Mouse (Mus musculus) MEL (cell line): ENCODE results near the gene Bcar1. TPM values are rescaled to one million over a fixed set of nuclear protein-coding genes. Genes with fewer than 3 reads are reported as not detected.

Source experiments
- DNase-seq: peaks from one replicate; pipeline ENCODE4 v3.0.0; 2011; ENCODE audit warnings: low read depth, low spot score
- H3K27ac ChIP-seq: 2 replicates; pipeline ENCODE4 v1.5.1; 2012; ENCODE audit warnings: low read depth, mild to moderate bottlenecking, control low read depth, low read length, moderate library complexity; ENCODE audit not compliant: control insufficient read depth
- H3K27me3 ChIP-seq, 2 experiments: fragments of 150-350 bp in 1 of 2; sonication (generic) in 1 of 2; 2 replicates each; pipeline ENCODE4 v1.6.1; 2012; ENCODE audit warnings: low read length in 2 of 2, mild to moderate bottlenecking in 2 of 2, improper control_type of control experiment in 1 of 2, moderate library complexity in 1 of 2; ENCODE audit not compliant: insufficient read depth in 2 of 2, control insufficient read depth in 1 of 2
- H3K36me3 ChIP-seq, 2 experiments: 2 replicates each; pipeline ENCODE4 v1.6.1; 2012 to 2014; ENCODE audit warnings: low read length in 2 of 2, improper control_type of control experiment in 1 of 2, inconsistent platforms in 1 of 2, mild to moderate bottlenecking in 1 of 2; ENCODE audit not compliant: insufficient read depth in 2 of 2, control insufficient read depth in 1 of 2
- H3K4me1 ChIP-seq, 2 experiments: fragments of 150-350 bp in 1 of 2; sonication (generic) in 1 of 2; 2 replicates each; pipeline ENCODE4 v1.6.1; 2012; ENCODE audit warnings: low read length in 2 of 2, improper control_type of control experiment in 1 of 2, mild to moderate bottlenecking in 1 of 2; ENCODE audit not compliant: insufficient read depth in 2 of 2, control insufficient read depth in 1 of 2
- H3K4me3 ChIP-seq, 2 experiments: fragments of 150-350 bp in 1 of 2; sonication (generic) in 1 of 2; 2 replicates each; pipeline ENCODE4 v1.5.1; 2012; ENCODE audit warnings: low read depth in 2 of 2, low read length in 2 of 2, mild to moderate bottlenecking in 2 of 2, moderate library complexity in 2 of 2, control low read depth in 1 of 2, improper control_type of control experiment in 1 of 2; ENCODE audit not compliant: control insufficient read depth in 1 of 2, insufficient read depth in 1 of 2
- H3K79me2 ChIP-seq: 2 replicates; pipeline ENCODE4 v1.6.1; 2012; ENCODE audit warnings: mild to moderate bottlenecking, low read length, moderate library complexity; ENCODE audit not compliant: control insufficient read depth, poor library complexity, insufficient read depth
- H3K9ac ChIP-seq: 2 replicates; pipeline ENCODE4 v1.6.1; 2012; ENCODE audit warnings: low read depth, mild to moderate bottlenecking, control low read depth, low read length, moderate library complexity; ENCODE audit not compliant: control insufficient read depth, poor library complexity, severe bottlenecking
- H3K9me3 ChIP-seq: fragments of 150-350 bp; sonication (generic); replicated peaks from 2 replicates; pipeline ENCODE4 v1.6.1; 2012; ENCODE audit warnings: mild to moderate bottlenecking, low read length, improper control_type of control experiment, moderate library complexity; ENCODE audit not compliant: insufficient read depth
- CHD2 ChIP-seq: IDR thresholded peaks from 2 replicates; pipeline ENCODE4 v1.6.1; 2011; ENCODE audit warnings: low read length, improper control_type of control experiment
- CTCF ChIP-seq, 3 experiments: IDR thresholded peaks in 2 of 3; conservative IDR thresholded peaks in 1 of 3; 2 replicates each; pipeline ENCODE4 v1.5.1; 2011 to 2012; ENCODE audit warnings: low read length in 3 of 3, low read depth in 2 of 3, mild to moderate bottlenecking in 2 of 3, improper control_type of control experiment in 1 of 3, inconsistent platforms in 1 of 3, mixed read lengths in 1 of 3, moderate library complexity in 1 of 3; ENCODE audit not compliant: control insufficient read depth in 1 of 3, insufficient read depth in 1 of 3, poor library complexity in 1 of 3, severe bottlenecking in 1 of 3
- E2F4 ChIP-seq: IDR thresholded peaks from 2 replicates; pipeline ENCODE4 v1.6.1; 2011; ENCODE audit warnings: low read depth, low read length, improper control_type of control experiment, borderline replicate concordance
- ELF1 ChIP-seq: IDR thresholded peaks from 2 replicates; pipeline ENCODE4 v1.6.1; 2014; ENCODE audit warnings: low read depth, mild to moderate bottlenecking, inconsistent platforms, low read length, improper control_type of control experiment, moderate library complexity
- KAT2A ChIP-seq: conservative IDR thresholded peaks from 2 replicates; pipeline ENCODE4 v1.6.1; 2012; ENCODE audit warnings: low read depth, low read length, improper control_type of control experiment, inconsistent platforms
- MAFK ChIP-seq: IDR thresholded peaks from 2 replicates; pipeline ENCODE4 v1.6.1; 2011; ENCODE audit warnings: low read depth, mild to moderate bottlenecking, low read length, improper control_type of control experiment, borderline replicate concordance
- MAX ChIP-seq: IDR thresholded peaks from 2 replicates; pipeline ENCODE4 v1.6.1; 2011; ENCODE audit warnings: low read length, improper control_type of control experiment
- MAZ ChIP-seq: IDR thresholded peaks from 2 replicates; pipeline ENCODE4 v1.6.1; 2012; ENCODE audit warnings: low read depth, mild to moderate bottlenecking, inconsistent platforms, low read length, improper control_type of control experiment
- MEF2A ChIP-seq: IDR thresholded peaks from 2 replicates; pipeline ENCODE4 v1.6.1; 2014; ENCODE audit warnings: low read depth, mild to moderate bottlenecking, inconsistent platforms, low read length, improper control_type of control experiment; ENCODE audit not compliant: poor library complexity, insufficient replicate concordance, severe bottlenecking; ENCODE audit errors: extremely low read depth
- MXI1 ChIP-seq: IDR thresholded peaks from 2 replicates; pipeline ENCODE4 v1.6.1; 2011; ENCODE audit warnings: mild to moderate bottlenecking, low read depth, low read length, improper control_type of control experiment
- NELFE ChIP-seq: IDR thresholded peaks from 2 replicates; pipeline ENCODE4 v1.6.1; 2011; ENCODE audit warnings: low read depth, low read length, improper control_type of control experiment
- NRF1 ChIP-seq: IDR thresholded peaks from 2 replicates; pipeline ENCODE4 v1.6.1; 2014; ENCODE audit warnings: low read depth, mild to moderate bottlenecking, inconsistent platforms, low read length, improper control_type of control experiment, moderate library complexity; ENCODE audit not compliant: poor library complexity, insufficient read depth, severe bottlenecking
- POLR2AphosphoS2 ChIP-seq: IDR thresholded peaks from 2 replicates; pipeline ENCODE4 v1.6.1; 2011; ENCODE audit warnings: low read length, improper control_type of control experiment
- RAD21 ChIP-seq: IDR thresholded peaks from 2 replicates; pipeline ENCODE4 v1.6.1; 2011; ENCODE audit warnings: mild to moderate bottlenecking, low read depth, low read length, improper control_type of control experiment
- RCOR1 ChIP-seq: IDR thresholded peaks from 2 replicates; pipeline ENCODE4 v1.6.1; 2012; ENCODE audit warnings: low read depth, mild to moderate bottlenecking, inconsistent platforms, low read length, improper control_type of control experiment
- TBP ChIP-seq: IDR thresholded peaks from 2 replicates; pipeline ENCODE4 v1.8.0; 2011; ENCODE audit warnings: low read depth, low read length, improper control_type of control experiment
- USF1 ChIP-seq: IDR thresholded peaks from 2 replicates; pipeline ENCODE4 v1.6.1; 2014; ENCODE audit warnings: low read depth, mild to moderate bottlenecking, inconsistent platforms, low read length, improper control_type of control experiment, moderate library complexity
- USF2 ChIP-seq, 2 experiments: IDR thresholded peaks; 2 replicates each; pipeline ENCODE4 v1.6.1; 2011 to 2012; ENCODE audit warnings: improper control_type of control experiment in 2 of 2, low read length in 2 of 2, borderline replicate concordance in 1 of 2, inconsistent platforms in 1 of 2, low read depth in 1 of 2, mild to moderate bottlenecking in 1 of 2; ENCODE audit not compliant: insufficient read depth in 1 of 2
- ZKSCAN1 ChIP-seq: IDR thresholded peaks from 2 replicates; pipeline ENCODE4 v1.6.1; 2012; ENCODE audit warnings: low read depth, mild to moderate bottlenecking, inconsistent platforms, low read length, improper control_type of control experiment, moderate library complexity
- ZMIZ1 ChIP-seq: IDR thresholded peaks from 2 replicates; pipeline ENCODE4 v1.6.1; 2012; ENCODE audit warnings: low read depth, mild to moderate bottlenecking, inconsistent platforms, low read length, improper control_type of control experiment, moderate library complexity
- ZNF384 ChIP-seq: IDR thresholded peaks from 2 replicates; pipeline ENCODE4 v1.6.1; 2012; ENCODE audit warnings: low read depth, mild to moderate bottlenecking, inconsistent platforms, low read length, improper control_type of control experiment
- polyA plus RNA-seq, 2 experiments: library from polyadenylated mRNA; stranded (reverse) in 1 of 2; unstranded in 1 of 2; fragments of >175 nt in 1 of 2; fragments of >200 nt in 1 of 2; gene quantifications; 2 replicates each; pipeline versions ENCODE4 v1.2.1 to v1.2.4; 2012; ENCODE audit warnings: low replicate concordance in 2 of 2, low read depth in 1 of 2; ENCODE audit not compliant: insufficient read length in 2 of 2, insufficient read depth in 1 of 2, missing spikeins in 1 of 2
- total RNA-seq: library from RNA; depleted of rRNA; stranded (reverse); fragments of 300-350 nt; gene quantifications from 2 replicates; pipeline ENCODE4 v1.2.3, GENCODE M21; 2012

Bcar1 gene
- total and polyA plus RNA-seq, 3 experiments = 6.5 to 17.4 TPM; not detected in 1

DNA sequence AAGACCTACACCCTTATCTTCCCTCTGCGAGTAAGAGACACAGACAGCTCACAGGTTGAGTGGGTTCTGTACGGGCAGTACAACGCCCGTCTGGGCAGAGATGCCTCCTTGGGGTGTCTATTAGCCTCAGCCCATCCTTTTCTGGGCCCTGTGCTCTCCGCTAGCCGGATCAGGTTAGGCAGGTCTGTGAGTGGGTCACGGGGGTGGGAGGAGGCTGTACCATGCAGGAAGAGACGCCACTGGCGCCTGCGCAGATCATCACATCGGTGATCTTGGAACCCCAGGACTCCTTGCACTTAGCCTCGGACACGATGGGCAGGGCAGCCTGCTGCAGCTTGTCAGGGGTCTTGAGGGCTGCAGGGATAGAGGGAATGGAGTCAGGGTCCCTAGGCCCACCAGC, 56.7 kb downstream of the Bcar1 start:
- no peaks in the 10 kb centered on the region for H3K36me3 ChIP-seq
- no peak for TF ChIP-seq ELF1
- no peak for TF ChIP-seq MAFK
- no peak for TF ChIP-seq NRF1
- TF ChIP-seq MXI1 = no peak
- TF ChIP-seq POLR2AphosphoS2 = no peak
- TF ChIP-seq ZMIZ1 = no peak
- TF ChIP-seq KAT2A = no peak
- TF ChIP-seq RCOR1 = no peak
- no peak for TF ChIP-seq CHD2
- no peak for TF ChIP-seq CTCF (IDR thresholded peaks at IDR 0.05 in 2 of 3, conservative IDR thresholded peaks at IDR 0.05 in 1 of 3; ENCODE audit: control insufficient read depth in 1 of 3, insufficient read depth in 1 of 3, low read depth in 2 of 3, low read length in 3 of 3, poor library complexity in 1 of 3, severe bottlenecking in 1 of 3)
- H3K27ac ChIP-seq = no peak overlapping the region
- DNase-seq = no peak
- H3K27me3 ChIP-seq = no peaks in the 10 kb centered on the region
- H3K4me1 ChIP-seq = 0 out of 4 replicates have a peak, but pooled peaks cover 0 to 2% of the 10 kb centered on the region in 2 experiments
- no peaks in the 10 kb centered on the region for H3K9me3 ChIP-seq
- no peak overlapping the region for H3K9ac ChIP-seq
- H3K79me2 ChIP-seq = no peaks in the 10 kb centered on the region
- H3K4me3 ChIP-seq = no peak overlapping the region

DNA sequence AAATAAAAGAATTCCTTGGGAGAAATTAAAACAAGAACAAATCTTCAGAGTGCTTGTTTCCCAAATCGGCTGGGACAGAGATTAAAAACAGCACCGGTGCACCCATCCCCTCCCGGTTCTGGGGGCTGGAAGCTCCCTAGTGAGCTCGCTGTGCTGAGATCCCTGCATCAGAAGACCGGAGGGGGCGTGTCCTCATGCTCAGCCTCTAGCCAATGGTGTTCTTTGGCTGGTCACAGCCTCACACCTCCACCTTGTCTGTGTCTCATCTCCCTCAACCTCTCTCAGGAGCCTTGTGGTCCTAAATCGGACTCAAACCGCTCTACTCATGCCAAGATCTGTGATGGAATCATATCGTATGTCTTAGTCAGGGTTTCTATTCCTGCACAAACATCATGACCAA, 61.1 kb downstream of the Bcar1 start:
- DNase-seq = no peak
- H3K27me3 ChIP-seq = no peaks in the 10 kb centered on the region
- H3K27ac ChIP-seq = no peak overlapping the region
- no peak overlapping the region for H3K9ac ChIP-seq
- no peaks in the 10 kb centered on the region for H3K36me3 ChIP-seq
- no peaks in the 10 kb centered on the region for H3K79me2 ChIP-seq
- peaks cover 0 to 11% of the 10 kb centered on the region in 2 experiments; a peak in 2 of 4 replicates for H3K4me1 ChIP-seq
- H3K4me3 ChIP-seq = no peak overlapping the region
- TF ChIP-seq E2F4 (no peak), KAT2A (no peak), TBP (no peak), MAZ (no peak)
- TF ChIP-seq, all 39 proteins: peak for 0
- no peaks in the 10 kb centered on the region for H3K9me3 ChIP-seq

DNA sequence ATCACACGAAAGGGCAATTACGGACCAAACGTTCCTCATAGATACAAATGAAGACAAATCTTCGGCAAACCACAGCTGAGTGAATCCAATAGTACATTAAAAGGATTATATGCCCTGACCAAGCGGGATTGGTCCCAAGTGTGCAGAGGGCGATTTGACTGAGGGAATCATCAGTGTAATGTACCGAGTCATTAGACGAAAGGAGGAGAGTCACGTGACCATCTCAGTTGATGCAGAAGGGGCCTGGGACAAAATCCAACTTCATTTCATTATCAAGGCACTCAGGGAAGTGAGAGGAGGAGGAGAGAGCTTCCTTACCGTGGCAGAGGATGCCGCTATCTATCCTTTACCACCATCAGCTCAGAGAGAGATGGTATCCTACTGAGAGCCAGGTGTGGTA, 62.5 kb downstream of the Bcar1 start:
- Histone ChIP-seq H3K27me3 (no peaks in the 10 kb centered on the region), H3K36me3 (no peaks in the 10 kb centered on the region), H3K9ac (no peak overlapping the region), H3K4me3 (no peak overlapping the region), H3K27ac (no peak overlapping the region), H3K4me1 (peaks cover 0 to 11% of the 10 kb centered on the region in 2 experiments; a peak in 2 of 4 replicates), H3K79me2 (no peaks in the 10 kb centered on the region), H3K9me3 (no peaks in the 10 kb centered on the region)
- DNase-seq = peak; percentile 28
- TF ChIP-seq ELF1 (no peak), ZMIZ1 (no peak), USF1 (peak; percentile 89), MAX (no peak), RAD21 (no peak), KAT2A (no peak), USF2 (IDR thresholded peaks at IDR 0.05; ENCODE audit: borderline replicate concordance in 1 of 2, insufficient read depth in 1 of 2, low read depth in 1 of 2, low read length in 2 of 2) (peak; percentile 24 to 44; a peak in 2 of 4 replicates), CHD2 (no peak), ZKSCAN1 (no peak), MEF2A (no peak), ZNF384 (no peak), NELFE (no peak)
